Mouse (Mus musculus): ENCODE data around the gene Chst5.

DNA sequence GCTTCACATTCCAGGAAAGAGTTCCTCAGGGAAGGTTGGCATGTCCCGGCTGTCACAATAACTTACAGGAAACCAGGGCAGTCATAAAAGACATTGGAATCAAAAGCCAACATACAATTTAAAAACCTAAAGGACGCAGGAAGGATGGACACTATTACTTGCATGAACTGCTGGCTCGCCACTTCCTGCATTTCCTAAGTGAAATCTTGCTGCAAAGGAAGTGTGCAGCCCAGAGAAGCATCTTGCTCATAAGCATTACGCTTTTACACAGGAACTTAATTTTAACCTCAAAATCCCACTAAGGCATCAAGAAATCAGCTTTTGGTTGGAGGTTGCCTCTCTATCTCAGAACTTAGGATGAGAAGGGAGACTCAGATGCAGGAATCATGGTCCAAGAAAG lies 47.0 kb downstream of the Chst5 start:
- TF ChIP-seq CTCF (IDR thresholded peaks at IDR 0.05; ENCODE audit: extremely low read depth, insufficient read length, insufficient replicate concordance, low read depth, low read length): no peak
- no peak for TF ChIP-seq POLR2A (IDR thresholded peaks at IDR 0.05; ENCODE audit: low read depth, low read length)
